8 mouse cellular contexts compared by ENCODE assay signal in genomic region chr10:121585791-121586642, GRCm38 (mm10). TPM values are rescaled to one million over a fixed set of nuclear protein-coding genes. Genes with fewer than 3 reads are reported as not detected.
DNase-seq lines count a peak whose midpoint lies in the region; ATAC-seq and TF ChIP-seq lines count a peak whose summit lies in the region.

No protein-coding gene starts in this region.

- peak; percentile 32 for DNase-seq in retina, embryonic 14.5 days (ENCODE audit: low spot score)
- DNase-seq in retina, postnatal 1 day: no peak
- DNase-seq in NIH3T3 (ENCODE audit: low read depth): peak; percentile 79
- peak; percentile 70 for DNase-seq in lung, postnatal 0 days (ENCODE audit: low spot score)
- peak; percentile 24 for DNase-seq in testis, postnatal 10 days (ENCODE audit: low spot score)
- DNase-seq in cerebellum, postnatal 25 days: no peak

- peak overlapping the region; percentile 56 for H3K4me2 ChIP-seq in embryonic facial prominence, embryonic 15.5 days (replicated peaks)
- H3K4me2 ChIP-seq in hindbrain, embryonic 12.5 days (replicated peaks): peak overlapping the region; percentile 64
- peak overlapping the region; percentile 74 for H3K4me2 ChIP-seq in lung, postnatal 0 days (replicated peaks; ENCODE audit: low read depth, low read length)

- H3K27ac ChIP-seq in embryonic facial prominence, embryonic 15.5 days (replicated peaks): peak overlapping the region; percentile 87
- peak overlapping the region; percentile 67 for H3K27ac ChIP-seq in hindbrain, embryonic 12.5 days
- H3K27ac ChIP-seq in lung, postnatal 0 days (ENCODE audit: low read length): peak overlapping the region; percentile 96

- peak; percentile 66 for ATAC-seq in embryonic facial prominence, embryonic 15.5 days (ENCODE audit: insufficient number of reproducible peaks, low FRiP score, low TSS enrichment, low read depth)
- peak; percentile 84 for ATAC-seq in hindbrain, embryonic 12.5 days (ENCODE audit: low FRiP score)
- ATAC-seq in lung, postnatal 0 days: peak; percentile 73

- peaks cover 11% of the 10 kb centered on the region for H3K4me1 ChIP-seq in embryonic facial prominence, embryonic 15.5 days
- H3K4me1 ChIP-seq in hindbrain, embryonic 12.5 days: peaks cover 12% of the 10 kb centered on the region
- no peaks in the 10 kb centered on the region for H3K4me1 ChIP-seq in lung, postnatal 0 days (ENCODE audit: insufficient read depth, low read depth, low read length)

- no peak for TF ChIP-seq CTCF in lung, postnatal 0 days (IDR thresholded peaks at IDR 0.05)

- peak overlapping the region; percentile 84 for H3K4me3 ChIP-seq in embryonic facial prominence, embryonic 15.5 days (replicated peaks)
- H3K4me3 ChIP-seq in hindbrain, embryonic 12.5 days: peak overlapping the region; percentile 90
- H3K4me3 ChIP-seq in lung, postnatal 0 days (ENCODE audit: low read depth, low read length): peak overlapping the region; percentile 92

- 2% methylated on average over 45 of the region's 48 CpGs for WGBS in embryonic facial prominence, embryonic 15.5 days
- 4% methylated on average over 41 of the region's 48 CpGs for WGBS in hindbrain, embryonic 12.5 days
- WGBS in lung, postnatal 0 days: 3% methylated on average over 31 of the region's 48 CpGs

- H3K27me3 ChIP-seq in embryonic facial prominence, embryonic 15.5 days: no peaks in the 10 kb centered on the region
- no peaks in the 10 kb centered on the region for H3K27me3 ChIP-seq in hindbrain, embryonic 12.5 days
- no peaks in the 10 kb centered on the region for H3K27me3 ChIP-seq in lung, postnatal 0 days (replicated peaks; ENCODE audit: insufficient read depth, low read length)

- H3K9me3 ChIP-seq in embryonic facial prominence, embryonic 15.5 days (replicated peaks): no peaks in the 10 kb centered on the region
- H3K9me3 ChIP-seq in hindbrain, embryonic 12.5 days (replicated peaks): no peaks in the 10 kb centered on the region
- H3K9me3 ChIP-seq in lung, postnatal 0 days (ENCODE audit: low read length): no peaks in the 10 kb centered on the region

- TF ChIP-seq EP300 in lung, postnatal 0 days (IDR thresholded peaks at IDR 0.05): no peak

- peaks cover 44% of the 10 kb centered on the region for H3K36me3 ChIP-seq in embryonic facial prominence, embryonic 15.5 days
- peaks cover 45% of the 10 kb centered on the region for H3K36me3 ChIP-seq in hindbrain, embryonic 12.5 days
- peaks cover 19% of the 10 kb centered on the region; the same call in 1 of the 2 replicates for H3K36me3 ChIP-seq in lung, postnatal 0 days (ENCODE audit: insufficient read depth, low read length)

- H3K9ac ChIP-seq in embryonic facial prominence, embryonic 15.5 days: peak overlapping the region; percentile 92
- peak overlapping the region; percentile 92 for H3K9ac ChIP-seq in hindbrain, embryonic 12.5 days
- H3K9ac ChIP-seq in lung, postnatal 0 days (replicated peaks; ENCODE audit: low read depth): peak overlapping the region; percentile 83

RNA-seq across cellular contexts. Expression of gene Tbk1, which starts 0.6 kb away (rescaled TPM):
- 28.6 and 34.5 TPM in 2 replicates for polyA plus RNA-seq in embryonic facial prominence, embryonic 15.5 days (2015; fragmentation: Nextera tagmentation; extraction: Ambion mirVana)
- polyA plus RNA-seq in hindbrain, embryonic 12.5 days (2016; fragmentation: Nextera tagmentation; extraction: Ambion mirVana): 35.2 and 35.8 TPM in 2 replicates
- polyA plus RNA-seq in lung, postnatal 0 days (2015; fragmentation: Nextera tagmentation; extraction: Ambion mirVana): 25.9 and 28.0 TPM in 2 replicates

RNA-seq across cellular contexts. Expression of gene Xpot, which starts 40.1 kb away (rescaled TPM):
- polyA plus RNA-seq in embryonic facial prominence, embryonic 15.5 days (2015; fragmentation: Nextera tagmentation; extraction: Ambion mirVana): 44.4 and 45.7 TPM in 2 replicates
- polyA plus RNA-seq in hindbrain, embryonic 12.5 days (2016; fragmentation: Nextera tagmentation; extraction: Ambion mirVana): 50.6 and 54.4 TPM in 2 replicates
- 19.9 and 25.7 TPM in 2 replicates for polyA plus RNA-seq in lung, postnatal 0 days (2015; fragmentation: Nextera tagmentation; extraction: Ambion mirVana)

RNA-seq across cellular contexts. Expression of gene D930020B18Rik, which starts 55.4 kb away (rescaled TPM):
- polyA plus RNA-seq in embryonic facial prominence, embryonic 15.5 days (2015; fragmentation: Nextera tagmentation; extraction: Ambion mirVana): 2.5 and 2.6 TPM in 2 replicates
- 0.09 and 0.18 TPM in 2 replicates for polyA plus RNA-seq in hindbrain, embryonic 12.5 days (2016; fragmentation: Nextera tagmentation; extraction: Ambion mirVana)
- polyA plus RNA-seq in lung, postnatal 0 days (2015; fragmentation: Nextera tagmentation; extraction: Ambion mirVana): 0.44 and 0.48 TPM in 2 replicates

Comparison
In these comparisons a context has a peak if more than half of its experiments do, and no peak if none do; other contexts are left out.
1. DNase-seq: peak in retina, embryonic 14.5 days (single experiment), NIH3T3 (single experiment), lung, postnatal 0 days (single experiment) and testis, postnatal 10 days (single experiment); none in retina, postnatal 1 day (single experiment) and cerebellum, postnatal 25 days (0 of 2).
2. Peak in every context shown above with its lines, with median percentiles within 50 percentile points of each other: ATAC-seq, H3K27ac ChIP-seq, H3K4me2 ChIP-seq, H3K4me3 ChIP-seq and H3K9ac ChIP-seq.